Mouse (Mus musculus) yolk sac, embryonic 10.5 days (tissue): ENCODE measurements around the gene Notch4.
A peak's percentile ranks its signal among the peaks of the same experiment; 100 is the strongest.

Source experiments
- DNase-seq: peaks from one replicate; pipeline ENCODE4 v3.0.0-alpha.2; 2017; ENCODE audit warnings: low spot score

Notch4 gene

DNA sequence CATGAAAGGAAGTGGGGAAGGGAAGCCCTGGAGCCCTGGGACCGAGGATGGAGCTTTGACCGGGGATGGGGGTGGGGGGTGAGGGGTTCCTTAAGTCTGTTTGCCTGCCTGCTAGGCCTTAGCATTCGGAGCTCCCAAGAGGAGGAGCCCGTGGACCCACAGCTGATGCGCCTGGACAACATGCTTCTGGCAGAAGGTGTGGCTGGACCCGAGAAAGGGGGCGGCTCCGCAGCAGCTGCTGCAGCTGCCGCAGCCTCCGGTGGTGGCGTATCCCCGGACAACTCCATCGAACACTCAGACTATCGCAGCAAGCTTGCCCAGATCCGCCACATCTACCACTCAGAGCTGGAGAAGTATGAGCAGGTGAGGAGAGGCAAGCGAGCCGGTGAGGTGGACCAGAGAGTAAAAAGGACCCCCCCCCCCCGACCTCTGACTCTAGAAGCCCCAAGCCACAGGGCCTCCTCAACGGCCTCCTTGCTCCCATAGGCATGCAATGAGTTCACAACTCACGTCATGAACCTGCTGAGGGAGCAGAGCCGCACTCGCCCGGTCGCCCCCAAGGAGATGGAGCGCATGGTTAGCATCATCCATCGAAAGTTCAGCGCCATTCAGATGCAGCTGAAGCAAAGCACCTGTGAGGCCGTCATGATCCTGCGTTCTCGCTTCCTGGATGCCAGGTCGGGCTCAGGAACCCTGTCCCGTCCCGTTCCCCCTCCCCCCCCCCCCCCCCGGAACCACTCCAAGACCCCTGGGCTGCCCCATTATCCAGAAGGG is 29.9 kb downstream of the Notch4 start:
- DNase-seq: no peak

DNA sequence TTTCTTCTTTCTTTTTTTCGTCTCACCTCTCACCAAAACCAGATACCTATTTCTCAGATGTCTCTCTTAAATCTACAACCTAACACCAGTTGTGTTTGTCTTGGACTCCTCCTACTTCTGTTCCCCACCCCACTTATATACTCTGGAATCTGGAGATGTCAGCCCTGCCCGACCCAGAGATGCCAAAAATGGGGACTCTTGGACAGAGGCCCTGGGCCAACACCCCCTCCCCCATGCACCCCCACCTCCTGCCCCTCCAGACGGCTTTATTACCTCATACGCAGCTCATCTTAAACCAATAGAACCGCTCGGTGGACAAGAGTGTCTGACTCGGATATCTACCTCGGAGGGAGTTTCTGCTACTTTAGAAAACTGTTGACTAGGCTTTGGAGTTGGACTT is 32.0 kb downstream of the Notch4 start:
- DNase-seq: no peak

DNA sequence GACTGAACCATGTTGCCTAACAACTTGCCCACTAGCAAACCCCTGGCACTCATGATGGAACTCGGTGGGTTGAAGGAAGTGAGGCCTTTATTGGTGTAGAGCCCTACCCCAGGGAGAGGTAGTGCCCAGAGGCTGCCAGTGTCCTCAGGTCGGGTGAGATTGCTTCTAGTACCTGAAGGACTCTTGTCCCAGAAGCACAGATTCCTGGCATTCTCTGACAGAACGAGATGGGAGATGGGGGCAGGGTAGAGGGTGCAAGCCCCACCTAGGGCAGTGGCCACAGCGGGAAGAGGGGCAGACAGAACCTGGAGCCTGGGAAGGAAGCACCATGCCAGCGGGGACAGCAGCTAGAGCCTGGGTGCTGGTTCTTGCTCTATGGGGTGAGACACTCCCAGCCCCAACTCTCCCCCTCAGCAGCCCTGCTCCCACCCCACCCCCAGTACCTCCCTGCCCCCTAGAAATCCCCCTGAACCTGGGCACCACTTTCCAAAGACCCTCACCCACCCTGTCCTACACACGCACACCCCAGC is 33.6 kb downstream of the Notch4 start, which contains the start of gene Ager:
TSS of gene Ager (plus strand) at position 297 of the 530 bp plus-strand sequence.
- no peak for DNase-seq

- DNase-seq: no peak
Measured at GRCm38 (mm10) chr17:34599891-34600290, 35.8 kb downstream of the Notch4 start.

DNA sequence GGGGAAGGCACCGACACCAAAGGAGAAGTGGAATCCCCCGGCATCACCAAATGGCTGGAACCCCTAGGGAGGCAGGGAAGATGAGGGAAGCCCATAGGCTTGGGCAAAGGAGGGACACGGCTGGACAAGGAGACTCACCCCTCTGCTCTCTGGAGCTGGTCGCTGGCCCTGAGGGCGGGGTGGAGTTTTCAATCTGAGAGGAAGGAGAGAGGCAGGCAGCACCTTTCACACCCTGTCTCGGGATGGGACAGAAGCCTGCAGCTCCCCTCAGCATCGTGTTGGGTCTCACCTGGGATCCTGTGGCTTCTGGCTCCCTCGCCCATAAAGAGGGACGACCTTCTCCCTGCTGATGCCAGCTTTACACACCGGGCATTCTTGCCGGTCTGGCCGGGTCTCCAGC is 37.7 kb downstream of the Notch4 start:
- DNase-seq: no peak

DNA sequence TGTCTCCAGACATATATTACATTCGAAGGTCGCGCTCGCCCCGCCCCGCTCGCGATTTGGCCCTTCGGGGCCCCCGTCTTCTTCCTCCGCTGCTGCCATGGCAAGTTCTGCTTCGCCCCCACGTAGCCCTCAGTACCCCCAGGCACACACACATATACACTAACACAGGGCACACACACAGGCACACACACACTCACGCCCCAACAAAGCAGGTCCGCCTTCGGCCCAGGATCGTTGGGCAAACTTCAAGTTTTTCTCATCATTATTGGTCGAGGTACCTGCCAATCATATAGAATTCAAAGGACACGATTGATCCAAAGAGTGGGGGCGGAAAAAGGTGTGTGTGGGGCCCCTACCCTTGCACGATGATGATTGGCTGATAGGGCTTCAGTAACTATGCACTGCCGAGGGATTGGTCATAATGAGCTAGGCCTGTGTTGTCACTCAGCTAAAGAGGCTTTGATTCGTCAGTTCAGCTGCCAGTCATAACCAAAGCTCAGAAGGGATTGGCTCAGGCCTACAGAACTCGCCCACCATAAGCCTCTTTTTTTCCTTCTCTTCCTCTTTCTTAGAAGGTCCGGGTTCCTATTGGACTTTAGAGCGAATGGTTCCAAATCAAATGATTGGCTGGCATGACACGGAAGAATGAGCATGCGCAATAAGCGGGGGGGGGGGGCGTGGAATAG is 39.5 kb downstream of the Notch4 start, which contains the start of gene Rnf5:
TSS of gene Rnf5 (minus strand) at position 316 of the 686 bp plus-strand sequence.
- peak; percentile 100 for DNase-seq

- DNase-seq: no peak
Measured at GRCm38 (mm10) chr17:34604061-34604508, 40.0 kb downstream of the Notch4 start, which contains the start of gene Agpat1. Gene Agpat1, plus strand, starts transcription at chr17:34604262.

- DNase-seq: peak; percentile 46
Measured at GRCm38 (mm10) chr17:34604511-34605237, 40.6 kb downstream of the Notch4 start.

DNA sequence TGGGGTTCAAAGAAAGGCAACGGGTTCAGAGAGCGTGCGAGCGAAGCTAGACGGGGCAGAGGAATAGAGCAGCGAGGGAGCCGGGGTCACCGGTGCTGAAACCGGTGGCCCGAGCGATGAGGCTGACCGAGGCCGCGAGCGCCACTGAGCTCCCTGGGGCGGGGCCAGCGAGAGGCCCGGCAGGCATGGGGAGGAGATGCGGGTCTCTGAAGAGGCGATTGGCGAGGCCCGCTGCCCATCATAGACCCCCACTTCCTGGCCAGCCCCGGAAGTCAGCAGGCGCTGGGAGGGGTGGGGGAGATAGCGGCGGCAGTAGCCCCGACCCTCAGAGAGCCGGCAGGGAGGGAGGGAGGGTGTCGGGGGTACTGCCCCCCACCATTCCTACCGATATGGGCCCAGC is 41.5 kb downstream of the Notch4 start:
- peak; percentile 96 for DNase-seq

DNA sequence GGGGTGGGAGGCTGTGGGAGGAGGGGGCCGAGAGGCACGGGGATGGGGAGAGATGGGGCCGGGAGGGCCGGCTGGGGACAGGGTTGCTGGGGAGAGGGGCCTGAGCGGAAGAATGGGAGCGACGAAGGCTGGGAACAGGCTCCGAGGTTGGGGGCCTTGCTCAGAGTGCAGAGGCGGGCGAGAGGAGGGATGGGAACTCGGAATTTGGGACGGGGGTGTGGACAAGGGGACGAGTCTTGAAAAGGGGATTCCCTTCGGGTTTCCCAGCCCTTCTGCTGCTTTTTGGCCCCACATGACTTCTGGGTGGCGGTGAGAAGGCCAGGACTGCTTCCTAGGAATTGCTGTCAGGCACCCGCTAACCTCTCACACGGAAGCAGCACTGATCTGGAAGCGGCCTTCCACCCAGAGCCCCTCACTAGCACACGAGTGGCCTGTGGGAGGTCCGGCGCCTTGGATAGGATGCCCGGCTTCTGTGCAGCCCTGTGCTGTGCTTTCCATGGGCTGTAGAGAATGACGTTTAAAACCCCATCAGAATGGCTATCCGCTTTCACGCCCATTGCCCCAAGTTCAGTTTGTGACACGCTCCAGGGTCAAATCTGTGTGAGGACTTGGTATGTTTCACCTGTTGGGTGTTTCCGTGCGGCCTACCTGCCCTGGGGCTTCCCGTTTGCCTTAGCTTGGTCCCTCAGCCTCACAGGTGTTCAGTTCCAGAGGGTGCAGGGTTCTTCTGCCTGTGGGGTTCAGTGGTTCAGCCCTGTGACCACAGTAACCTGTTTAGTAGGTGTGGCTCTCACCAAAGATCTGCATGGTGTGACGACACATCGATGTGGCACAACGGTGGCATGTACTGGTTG is 42.3 kb downstream of the Notch4 start:
- DNase-seq: no peak

DNA sequence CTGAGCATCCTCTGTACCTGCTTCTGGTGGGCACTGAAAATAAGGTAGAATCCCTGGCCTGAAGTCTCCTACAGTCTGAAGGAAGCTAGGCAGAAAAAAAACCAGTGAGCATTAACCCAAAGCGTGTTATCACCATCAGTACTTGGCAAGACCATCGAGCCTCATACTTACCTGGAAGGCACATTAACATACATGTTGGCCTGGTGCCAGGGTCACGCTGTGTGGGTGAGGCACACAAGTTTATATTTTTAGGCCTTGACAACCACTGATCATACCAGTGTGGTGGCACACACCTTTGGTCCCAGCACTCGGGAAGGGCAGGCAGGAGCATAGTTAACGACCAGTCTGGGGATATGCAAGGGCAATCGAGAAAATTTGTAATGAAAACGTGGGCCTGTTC is 43.9 kb downstream of the Notch4 start:
- DNase-seq: no peak

- no peak for DNase-seq
Measured at GRCm38 (mm10) chr17:34611050-34611449, 47.0 kb downstream of the Notch4 start.

GRCm38 (mm10) chr17:34613054-34613645 is 49.1 kb downstream of the Notch4 start:
- no peak for DNase-seq

DNA sequence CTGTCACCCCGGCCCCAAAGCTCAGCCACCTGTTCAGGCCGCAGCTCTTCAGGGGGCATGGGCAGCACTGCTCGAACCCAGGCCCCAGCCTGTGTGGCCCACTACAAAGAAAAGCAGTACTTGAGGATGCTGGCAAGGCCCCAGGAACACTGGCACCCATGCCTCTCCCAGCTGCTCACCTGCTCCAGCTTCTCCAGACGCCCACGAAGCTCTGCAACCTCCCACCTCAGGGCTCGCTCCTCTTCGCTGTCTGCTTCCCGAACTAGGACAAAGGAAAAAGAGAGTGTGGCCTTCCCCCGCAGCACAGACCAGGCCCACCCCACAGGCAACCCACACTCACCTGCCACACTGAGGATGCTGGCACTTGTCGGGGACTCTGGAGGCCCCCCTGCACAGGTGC is 49.8 kb downstream of the Notch4 start:
- no peak for DNase-seq

DNA sequence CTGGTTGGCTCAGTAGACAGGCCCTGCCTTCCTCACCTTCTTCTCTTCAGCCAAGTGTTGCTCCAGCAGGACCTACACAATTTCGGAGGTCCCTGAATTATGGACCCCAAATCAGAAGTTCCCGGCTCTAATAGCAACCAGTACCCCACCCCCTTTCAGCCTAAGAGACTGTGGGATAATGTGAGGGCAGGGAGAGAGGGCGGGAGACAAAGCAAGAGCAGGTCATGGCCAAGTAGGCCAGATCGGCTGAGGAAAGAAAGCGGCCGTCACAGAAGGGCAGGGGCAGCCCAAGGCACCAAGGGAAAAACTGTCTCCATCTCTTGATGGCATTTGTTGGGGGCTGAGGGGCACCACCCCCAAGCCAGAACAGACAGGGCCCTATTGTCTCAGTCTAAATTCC is 51.8 kb downstream of the Notch4 start, which contains the start of gene Egfl8:
TSS of gene Egfl8 (minus strand) at position 101 of the 400 bp plus-strand sequence.
- no peak for DNase-seq

DNA sequence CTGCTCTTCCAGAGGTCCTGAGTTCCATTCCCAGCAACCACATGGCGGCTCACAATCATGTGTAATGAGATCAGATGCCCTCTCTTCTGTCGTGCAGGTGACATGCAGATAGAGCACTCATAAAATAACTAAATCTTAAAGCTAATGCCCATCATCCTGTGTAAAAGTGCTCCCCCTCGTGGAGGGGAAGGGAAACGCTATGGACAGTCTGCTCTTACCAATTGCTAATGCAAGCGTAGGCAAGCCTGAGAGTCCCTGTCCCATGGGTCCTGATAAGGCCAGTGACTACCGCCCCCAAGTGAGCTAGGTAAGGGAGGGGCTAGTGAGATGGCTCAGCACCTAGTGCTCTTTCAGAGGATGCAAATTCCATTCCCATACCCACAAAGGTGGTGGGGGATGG is 54.9 kb downstream of the Notch4 start:
- peak; percentile 49 for DNase-seq

GRCm38 (mm10) chr17:34621006-34621405 is 56.9 kb downstream of the Notch4 start:
- DNase-seq: no peak

DNA sequence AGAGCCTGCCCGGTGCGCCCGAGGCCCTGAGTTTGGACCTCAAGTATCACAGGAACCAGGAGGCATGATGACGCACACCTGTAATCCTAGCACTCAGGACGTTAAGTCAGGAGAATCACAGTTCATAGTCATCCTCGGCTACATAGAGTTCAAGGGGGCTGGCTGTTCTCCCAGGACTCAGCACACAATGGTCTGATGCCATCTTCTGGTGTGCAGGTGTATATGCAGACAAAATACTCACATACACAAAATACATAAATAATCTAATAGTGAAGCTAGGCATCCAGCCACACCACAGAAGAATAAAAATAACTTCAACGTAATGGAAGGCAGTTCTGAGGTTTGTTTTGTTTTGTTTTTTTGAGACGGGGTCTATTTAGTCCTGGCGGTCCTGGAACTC is 59.1 kb downstream of the Notch4 start:
- DNase-seq: no peak

DNA sequence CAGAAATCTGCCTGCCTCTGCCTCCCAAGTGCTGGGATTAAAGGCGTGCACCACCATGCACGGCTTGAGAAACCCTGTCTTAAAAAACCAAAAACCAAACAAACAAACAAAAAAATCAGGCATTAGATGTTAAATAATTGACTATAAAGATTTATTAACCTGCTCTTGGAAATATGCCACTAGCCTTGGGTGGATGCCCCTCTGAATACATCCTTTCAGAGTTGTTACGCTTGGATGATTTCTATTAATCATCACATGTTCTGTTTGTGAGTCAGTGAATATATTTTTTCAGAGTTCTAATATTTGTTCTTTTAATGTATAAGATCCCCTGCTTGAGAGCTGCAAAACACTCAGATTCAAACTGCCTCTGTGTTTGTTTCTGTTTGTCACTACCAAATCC is 60.9 kb downstream of the Notch4 start:
- DNase-seq: no peak

- no peak for DNase-seq
Measured at GRCm38 (mm10) chr17:34626062-34626772, 62.1 kb downstream of the Notch4 start.
